Mouse (Mus musculus) B cell, adult (primary cell): ENCODE measurements around the gene Prl2a1. TPM values are rescaled to one million over a fixed set of nuclear protein-coding genes. Genes with fewer than 3 reads are reported as not detected.

Source experiments
- total RNA-seq: library from RNA; stranded (reverse); gene quantifications from 4 replicates; pipeline ENCODE4 v1.2.4, GENCODE M21; 2023; ENCODE audit not compliant: inconsistent age

Gene Prl2a1
- not detected in 4 replicates for total RNA-seq

DNA sequence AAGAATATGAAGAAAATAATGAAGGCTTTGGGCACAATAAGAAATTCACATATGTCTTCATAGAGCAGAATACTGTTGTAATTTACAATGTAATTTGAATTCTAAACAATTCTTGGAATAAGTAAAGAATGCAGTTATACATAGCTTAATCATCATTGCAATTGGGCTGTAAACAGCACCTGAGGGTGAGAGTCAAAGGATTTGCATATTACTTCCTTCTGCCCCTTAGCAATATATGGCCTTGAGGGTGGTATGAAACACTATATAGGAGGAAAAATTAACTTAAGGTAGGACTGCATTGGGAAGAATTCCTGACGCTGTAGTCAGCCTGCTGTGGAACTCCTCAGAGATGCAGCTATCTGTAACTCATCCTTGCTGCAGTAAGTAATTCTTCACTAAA is at the start of gene Prl2a1:
Gene Prl2a1 (plus strand): TSS at position 301 of the 400 bp plus-strand sequence.

DNA sequence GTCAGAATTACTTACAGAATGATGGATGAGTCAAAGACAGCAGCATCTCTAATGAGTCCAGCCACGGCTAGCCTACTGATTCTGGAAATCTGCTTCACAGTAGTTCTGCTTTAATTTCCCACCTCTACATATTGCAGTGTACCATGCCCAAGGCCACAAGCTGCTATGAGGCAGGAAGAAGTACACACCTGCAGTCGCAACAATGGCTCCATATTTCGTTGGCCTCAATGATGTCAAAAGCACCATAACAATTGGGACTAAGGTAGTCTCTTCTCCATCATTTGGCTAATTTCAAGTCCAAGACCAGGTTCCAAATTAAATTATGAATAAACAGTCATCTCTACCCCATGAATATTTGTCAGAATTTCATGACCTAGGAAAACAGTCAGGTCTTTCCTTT is 20.8 kb upstream of the Prl2a1 start, which contains the start of gene Prl7c1:
Gene Prl7c1 (minus strand): TSS at position 101 of the 400 bp plus-strand sequence.

GRCm38 (mm10) chr13:27849042-27849441 is 47.6 kb downstream of the Prl2a1 start, which contains the start of gene Prl2c1:
Gene Prl2c1, plus strand, starts transcription at chr13:27849342.

Other genes starting within 250 kb of the Prl2a1 start
- not detected in 4 replicates for gene Prl8a9, start 237.0 kb upstream of the Prl2a1 start, total RNA-seq
- gene Prl8a1, start 219.5 kb upstream of the Prl2a1 start, total RNA-seq, result not detected in 4 replicates
- not detected in 4 replicates for gene Prl7b1, start 191.1 kb upstream of the Prl2a1 start, total RNA-seq
- not detected in 4 replicates for gene Prl7a1, start 159.2 kb upstream of the Prl2a1 start, total RNA-seq
- not detected in 4 replicates for gene Prl7a2, start 133.6 kb upstream of the Prl2a1 start, total RNA-seq
- not detected in 4 replicates for gene Prl7d1, start 84.9 kb upstream of the Prl2a1 start, total RNA-seq
- not detected in 4 replicates for gene Prl7c1, start 20.9 kb upstream of the Prl2a1 start, total RNA-seq
- not detected in 4 replicates for gene Prl2c1, start 47.7 kb downstream of the Prl2a1 start, total RNA-seq
- gene Prl4a1, start 214.6 kb downstream of the Prl2a1 start, total RNA-seq, result not detected in 4 replicates